Mouse (Mus musculus) common myeloid progenitor, adult 5-6 weeks (primary cell): ENCODE results near the gene Slc9a1. TPM values are rescaled to one million over a fixed set of nuclear protein-coding genes. Genes with fewer than 3 reads are reported as not detected.

Experiments
- ATAC-seq: replicated peaks from 2 replicates; pipeline ENCODE4 v1.8.0; 2016; ENCODE audit warnings: low read depth, mild to moderate bottlenecking, moderate TSS enrichment, inconsistent platforms; ENCODE audit not compliant: poor library complexity, severe bottlenecking
- total RNA-seq: library from RNA; stranded (forward); fragments of 200-1000, 187-1606 nt; gene quantifications from 2 replicates; pipeline ENCODE4 v1.2.3, GENCODE M21; 2017

Gene Slc9a1
- total RNA-seq, 1 experiment from 2014 or later: 9.0 TPM

GRCm38 (mm10) chr4:133397961-133398360, 28.5 kb downstream of the Slc9a1 start:
- ATAC-seq: no peak

- no peak for ATAC-seq
These were observed 29.1 kb downstream of the Slc9a1 start for GRCm38 (mm10) chr4:133398619-133399018.

GRCm38 (mm10) chr4:133399509-133399908, 30.0 kb downstream of the Slc9a1 start:
- ATAC-seq: no peak

- no peak for ATAC-seq
These were observed 30.6 kb downstream of the Slc9a1 start for GRCm38 (mm10) chr4:133400098-133400497.

GRCm38 (mm10) chr4:133402011-133402410, 32.5 kb downstream of the Slc9a1 start:
- peak; percentile 62 for ATAC-seq

- no peak for ATAC-seq
These were observed 34.2 kb downstream of the Slc9a1 start for GRCm38 (mm10) chr4:133403611-133404228.

- no peak for ATAC-seq
These were observed 34.8 kb downstream of the Slc9a1 start for GRCm38 (mm10) chr4:133404256-133404655.

GRCm38 (mm10) chr4:133406313-133407056, 37.0 kb downstream of the Slc9a1 start:
- no peak for ATAC-seq

- ATAC-seq: no peak
These were observed 37.7 kb downstream of the Slc9a1 start for GRCm38 (mm10) chr4:133407114-133407787.

GRCm38 (mm10) chr4:133408006-133408405, 38.5 kb downstream of the Slc9a1 start:
- ATAC-seq: no peak

- no peak for ATAC-seq
These were observed 41.5 kb downstream of the Slc9a1 start for GRCm38 (mm10) chr4:133410994-133411393.

- no peak for ATAC-seq
These were observed 42.6 kb downstream of the Slc9a1 start for GRCm38 (mm10) chr4:133412096-133412495.

- ATAC-seq: peak; percentile 92
These were observed 43.4 kb downstream of the Slc9a1 start for GRCm38 (mm10) chr4:133412575-133413540.

- ATAC-seq: no peak; the same call in 1 of the 2 replicates
These were observed 44.1 kb downstream of the Slc9a1 start for GRCm38 (mm10) chr4:133413617-133414016.

- ATAC-seq: no peak
These were observed 45.4 kb downstream of the Slc9a1 start for GRCm38 (mm10) chr4:133414920-133415319.

GRCm38 (mm10) chr4:133419312-133420004, 50.0 kb downstream of the Slc9a1 start:
- ATAC-seq: peak; percentile 53

GRCm38 (mm10) chr4:133421989-133422388, 52.5 kb downstream of the Slc9a1 start:
- ATAC-seq: no peak

- ATAC-seq: no peak
These were observed 53.1 kb downstream of the Slc9a1 start for GRCm38 (mm10) chr4:133422601-133423000.

- ATAC-seq: peak; percentile 37
These were observed 53.6 kb downstream of the Slc9a1 start for GRCm38 (mm10) chr4:133423108-133423507.
